Mouse (Mus musculus) heart, embryonic 14.5 days (tissue): ENCODE measurements at regions not wholly inside any gene's neighbourhood (a gene's known extent, or its start where the extent isn't known, plus 50 kb on each side); places are given as distances from the start of the nearest gene placed in this dataset.

Experiments used
- ATAC-seq: fragments of 200-750 bp; cut with Nextera tagmentation; 2 replicates; pipeline ENCODE4 v1.8.0; 2017; ENCODE audit warnings: low read depth, moderate TSS enrichment; ENCODE audit not compliant: insufficient number of reproducible peaks, insufficient read depth, low FRiP score
- H3K27ac ChIP-seq, 2 experiments: fragments of 200-500 bp in 1 of 2; fragments of 300-500 bp in 1 of 2; sonication (generic) in 1 of 2; replicated peaks in 1 of 2; 2 replicates each; pipeline ENCODE4 v1.5.1; 2012 to 2014; ENCODE audit warnings: low read depth in 2 of 2, low read length in 2 of 2, control low read depth in 1 of 2, mild to moderate bottlenecking in 1 of 2, mixed read lengths in 1 of 2; ENCODE audit not compliant: control insufficient read depth in 1 of 2, insufficient read depth in 1 of 2
- H3K27me3 ChIP-seq: fragments of 300-500 bp; sonication (generic); 2 replicates; pipeline ENCODE4 v1.6.1; 2014; ENCODE audit warnings: mild to moderate bottlenecking, low read length, control low read depth; ENCODE audit not compliant: control insufficient read depth, insufficient read depth
- H3K36me3 ChIP-seq: fragments of 300-500 bp; sonication (generic); 2 replicates; pipeline ENCODE4 v1.6.1; 2014; ENCODE audit warnings: mild to moderate bottlenecking, control low read depth, low read length, mixed read lengths; ENCODE audit not compliant: control insufficient read depth, insufficient read depth
- H3K4me1 ChIP-seq, 2 experiments: fragments of 200-500 bp in 1 of 2; fragments of 300-500 bp in 1 of 2; sonication (generic) in 1 of 2; 2 replicates each; pipeline ENCODE4 v1.6.1; 2012 to 2014; ENCODE audit warnings: low read length in 2 of 2, control low read depth in 1 of 2, mixed read lengths in 1 of 2; ENCODE audit not compliant: control insufficient read depth in 2 of 2, insufficient read depth in 2 of 2
- H3K4me2 ChIP-seq: fragments of 300-500 bp; sonication (generic); 2 replicates; pipeline ENCODE4 v1.6.1; 2014; ENCODE audit warnings: mild to moderate bottlenecking, low read length
- H3K4me3 ChIP-seq, 2 experiments: fragments of 200-500 bp in 1 of 2; fragments of 300-500 bp in 1 of 2; sonication (generic) in 1 of 2; 2 replicates each; pipeline ENCODE4 v1.5.1; 2012 to 2014; ENCODE audit warnings: low read length in 2 of 2, mild to moderate bottlenecking in 2 of 2, control low read depth in 1 of 2, low read depth in 1 of 2, moderate library complexity in 1 of 2; ENCODE audit not compliant: control insufficient read depth in 1 of 2, insufficient read depth in 1 of 2
- H3K9ac ChIP-seq: fragments of 300-500 bp; sonication (generic); 2 replicates; pipeline ENCODE4 v1.6.1; 2014; ENCODE audit warnings: mild to moderate bottlenecking, low read length
- H3K9me3 ChIP-seq: fragments of 300-500 bp; sonication (generic); 2 replicates; pipeline ENCODE4 v1.6.1; 2016; ENCODE audit warnings: low read length, control low read depth; ENCODE audit not compliant: control insufficient read depth
- WGBS: fragments of 180-500 bp; shearing (Covaris S2); extraction: QIAGEN DNeasy Blood & Tissue Kit; methylation state at CpG from one replicate; pipeline ENCODE4 v1.1.7; 2014; 5-methylcytosine and 5-hydroxymethylcytosine counted together

DNA sequence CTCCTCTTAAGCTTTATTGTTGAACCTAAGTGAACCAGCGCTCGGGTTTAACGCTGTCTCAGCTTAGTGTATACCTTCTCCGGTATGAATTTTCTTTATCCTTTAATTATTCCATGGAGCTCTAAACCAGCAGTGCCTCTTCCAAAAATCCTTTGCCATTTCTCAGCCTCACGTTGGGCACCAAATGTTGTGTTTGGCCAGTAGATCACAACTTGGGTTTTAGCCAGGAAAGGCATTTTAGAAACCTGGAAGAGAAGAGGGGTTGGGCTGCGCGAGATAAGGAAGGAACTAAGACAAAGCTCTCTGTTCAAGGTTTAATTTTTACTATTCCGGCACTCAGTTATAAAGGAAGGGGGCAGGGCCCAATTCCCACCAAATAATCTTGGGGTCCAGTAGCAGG is 61.9 kb upstream of the Gm14444 start:
- Histone ChIP-seq H3K4me1 (no peaks in the 10 kb centered on the region), H3K9ac (no peak overlapping the region), H3K4me2 (no peak overlapping the region), H3K9me3 (no peaks in the 10 kb centered on the region), H3K27ac (no peak overlapping the region), H3K4me3 (no peak overlapping the region), H3K36me3 (no peaks in the 10 kb centered on the region), H3K27me3 (no peaks in the 10 kb centered on the region)
- 80% methylated on average over 8 of the region's 8 CpGs for WGBS
- no peak for ATAC-seq
